Mouse (Mus musculus): ENCODE results near the gene Tas2r124.

The Tas2r124 gene

GRCm38 (mm10) chr6:132754430-132754829 is at the start of gene Tas2r124:
Tas2r124 (plus strand) TSS chr6:132754730.
- DNase-seq: no peak

GRCm38 (mm10) chr6:132711828-132712227 is 42.7 kb upstream of the Tas2r124 start, which contains the start of gene Tas2r122:
Tas2r122 (minus strand) TSS chr6:132711928.
- DNase-seq: no peak

- DNase-seq: no peak
Measured at GRCm38 (mm10) chr6:132737935-132738334, 16.6 kb upstream of the Tas2r124 start, which contains the start of gene Tas2r115. Tas2r115 (minus strand) TSS chr6:132738035.

GRCm38 (mm10) chr6:132750206-132750605 is 4.3 kb upstream of the Tas2r124 start:
- peak in 1 of 2 experiments; percentile 1 for DNase-seq

DNA sequence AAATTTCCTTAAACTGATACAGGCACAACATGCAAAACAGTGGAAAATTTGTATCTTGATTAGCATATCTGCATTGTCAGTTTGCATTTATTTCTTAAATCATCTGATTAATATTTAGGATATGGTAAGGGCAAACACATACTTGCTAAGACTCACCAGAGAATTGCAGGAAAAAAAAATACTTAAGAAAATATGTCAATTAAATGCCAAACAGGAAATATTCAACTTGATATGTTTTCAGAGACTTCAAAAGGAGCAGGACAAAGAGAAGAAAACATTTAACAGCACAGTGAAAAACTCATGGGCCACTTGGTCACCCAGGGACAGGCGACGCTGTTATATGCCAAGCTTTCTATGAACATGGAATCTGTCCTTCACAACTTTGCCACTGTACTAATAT is 7.3 kb downstream of the Tas2r124 start, which contains the start of gene Tas2r102:
Tas2r102 (plus strand) TSS at position 301 of the 400 bp plus-strand sequence.
- no peak for DNase-seq

GRCm38 (mm10) chr6:132778062-132778461 is 23.5 kb downstream of the Tas2r124 start, which contains the start of gene Tas2r136:
Tas2r136 (minus strand) TSS chr6:132778162.
- no peak for DNase-seq

- DNase-seq: peak; percentile 32 to 46
Measured at GRCm38 (mm10) chr6:132795393-132795792, 40.9 kb downstream of the Tas2r124 start.

DNA sequence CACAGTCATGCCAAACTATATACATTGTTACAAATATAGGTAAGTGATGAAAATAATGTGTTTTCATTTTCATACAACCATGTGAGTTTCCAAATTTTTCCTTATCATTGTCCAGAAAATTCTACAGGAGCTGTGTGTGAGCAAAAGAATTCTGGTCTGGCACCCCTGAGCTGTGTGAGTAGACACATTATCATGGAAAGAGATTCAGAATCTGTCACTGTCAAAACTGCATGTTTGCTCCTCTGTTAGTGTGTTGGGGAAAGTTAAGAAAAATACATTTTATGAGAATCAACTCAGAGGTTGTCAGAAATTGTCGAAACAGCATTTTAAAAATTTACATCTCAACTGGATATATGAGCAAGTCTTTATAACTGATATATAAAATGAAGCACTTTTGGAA is 48.0 kb downstream of the Tas2r124 start, which contains the start of gene Tas2r117:
Tas2r117 (plus strand) TSS at position 301 of the 400 bp plus-strand sequence.
- DNase-seq: no peak
